Mouse (Mus musculus) cortical plate, adult 2 months (tissue): ENCODE measurements around the gene Rsrp1.

ENCODE experiments used
- CTCF ChIP-seq: fragments of 200-500 bp; IDR thresholded peaks from 2 replicates; pipeline ENCODE4 v1.5.1; 2011; ENCODE audit warnings: mild to moderate bottlenecking, control low read depth, low read length; ENCODE audit not compliant: insufficient read depth; ENCODE audit errors: extremely low read depth
- POLR2A ChIP-seq: fragments of 200-500 bp; IDR thresholded peaks from 2 replicates; pipeline ENCODE4 v1.6.1; 2011; ENCODE audit warnings: mild to moderate bottlenecking, low read length, control low read depth; ENCODE audit not compliant: insufficient read depth; ENCODE audit errors: extremely low read depth

- no peak for TF ChIP-seq CTCF
- TF ChIP-seq POLR2A = no peak
Measured at GRCm38 (mm10) chr4:134950518-134951091, 27.2 kb downstream of the Rsrp1 start.
